Mouse (Mus musculus): ENCODE results near the gene Olfr1358. TPM values are rescaled to one million over a fixed set of nuclear protein-coding genes. Genes with fewer than 3 reads are reported as not detected.
A peak's percentile ranks its signal among the peaks of the same experiment; 100 is the strongest.
"Not testable (repeated sequence)": the region's sequence is repeated elsewhere in the genome, so short reads cannot be mapped to it uniquely, and the experiment has no call there.

Olfr1358 gene
- total RNA-seq (2021), result not detected

DNA sequence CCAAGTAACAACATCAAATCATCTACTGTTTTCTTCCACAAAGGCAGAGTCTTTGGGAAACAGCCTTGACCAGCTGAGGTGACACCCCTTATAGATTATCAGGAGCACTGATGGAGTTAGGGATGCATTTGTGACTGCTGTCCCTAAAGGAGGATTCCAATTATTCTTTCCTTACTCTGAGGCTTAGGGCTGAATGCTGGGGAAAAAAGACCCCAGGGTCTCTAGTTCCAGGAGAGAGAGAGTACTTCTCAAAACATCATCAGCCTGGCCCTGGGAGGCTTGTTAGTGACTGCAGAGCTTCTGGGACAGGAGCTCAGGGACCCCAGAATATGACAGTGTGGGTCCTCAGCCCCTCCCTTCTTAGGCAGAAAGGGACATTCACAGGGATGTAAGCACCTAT, at the start of gene Olfr1358:
Gene Olfr1358, plus strand, starts transcription at position 301 of the 400 bp plus-strand sequence.
- intact Hi-C loops (cut with DNase I), result no loop called here
- no peak for DNase-seq (ENCODE audit: low spot score in 2 of 2)

DNA sequence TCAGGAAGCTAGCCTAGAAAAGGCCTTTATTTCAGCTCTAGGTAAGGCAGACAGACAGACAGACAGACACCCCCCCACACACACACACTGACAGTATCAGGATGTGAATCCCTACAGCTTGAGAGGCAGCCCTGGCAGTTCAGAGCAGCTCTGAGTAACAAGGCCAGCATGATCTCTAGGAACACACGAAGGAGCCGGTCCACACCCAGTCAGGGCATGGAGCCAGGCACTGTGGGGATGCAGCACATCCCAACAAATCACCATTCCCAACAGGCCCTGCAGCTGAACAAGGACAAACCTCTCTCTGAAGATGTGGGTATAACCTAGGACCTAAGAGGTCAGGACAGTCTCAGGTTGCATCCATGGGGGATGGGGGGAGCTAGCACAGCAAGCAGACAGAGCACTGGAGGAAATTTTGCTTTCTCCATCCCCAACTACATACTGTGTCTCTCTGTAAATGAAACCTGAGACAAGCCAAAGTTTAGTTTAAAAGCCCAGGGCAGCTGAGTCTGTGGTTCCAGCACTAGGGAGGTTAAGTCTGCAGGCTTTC, 49.4 kb upstream of the Olfr1358 start:
- intact Hi-C loops (cut with DNase I), result no loop called here
- no peak for DNase-seq (ENCODE audit: low spot score in 2 of 2)

DNA sequence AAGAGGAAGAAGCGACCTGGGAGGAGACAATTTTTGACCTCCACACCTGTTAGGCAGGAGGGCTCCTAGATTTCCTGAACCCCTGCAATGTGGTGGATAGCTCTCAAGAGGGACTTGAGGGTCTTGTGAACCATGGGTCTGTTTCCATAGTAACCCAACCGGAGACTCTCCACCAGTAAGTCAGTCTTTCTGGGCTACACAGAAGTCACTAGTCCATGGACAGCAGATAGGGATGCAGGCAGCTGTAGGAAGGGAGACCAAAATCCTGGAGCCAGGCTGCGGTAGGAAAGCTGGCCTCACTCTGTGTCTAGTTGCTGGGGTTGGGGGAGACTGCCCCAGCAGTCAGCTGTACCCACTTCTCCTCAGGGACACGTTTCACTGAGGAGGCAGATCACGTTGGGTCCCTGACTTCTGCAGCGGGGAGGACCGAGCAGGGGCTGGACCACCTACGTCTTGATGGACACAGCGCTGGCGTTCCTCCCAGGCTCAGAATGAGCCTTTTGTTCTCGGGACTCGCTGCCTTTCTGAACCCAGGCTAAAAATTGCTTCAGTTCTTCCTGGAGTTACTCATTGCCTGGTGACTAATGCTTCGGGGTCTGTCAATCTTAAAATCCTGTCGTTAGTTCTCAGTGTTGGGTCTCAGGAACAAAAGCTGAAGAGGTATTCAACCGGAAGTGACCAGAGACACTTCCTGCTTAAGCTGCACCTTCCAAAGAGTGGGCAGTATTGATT, 46.5 kb upstream of the Olfr1358 start:
- intact Hi-C loops (cut with DNase I), result no loop called here
- DNase-seq (ENCODE audit: low spot score in 2 of 2), result peak; percentile 32 to 65

DNA sequence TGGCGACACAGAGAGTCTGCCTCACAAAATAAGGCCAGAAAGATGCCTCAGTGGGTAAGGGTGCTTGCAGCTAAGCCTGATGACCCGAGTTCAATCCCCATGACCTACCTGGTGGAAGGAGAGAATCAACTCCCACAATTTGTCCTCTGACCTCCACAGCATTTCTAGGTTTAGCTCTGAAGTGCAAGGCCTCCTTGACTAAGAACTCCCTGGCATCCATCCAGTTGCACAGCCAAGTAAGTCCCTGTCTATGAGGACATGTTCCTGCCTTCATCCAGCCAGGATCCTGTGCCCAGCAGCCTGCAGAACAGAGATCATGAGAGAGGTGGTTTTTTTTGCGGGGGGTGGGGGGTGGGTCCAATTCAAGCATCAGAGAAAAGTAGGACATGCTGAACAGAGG, 45.2 kb upstream of the Olfr1358 start:
- DNase-seq (ENCODE audit: low spot score in 2 of 2), result no peak

DNA sequence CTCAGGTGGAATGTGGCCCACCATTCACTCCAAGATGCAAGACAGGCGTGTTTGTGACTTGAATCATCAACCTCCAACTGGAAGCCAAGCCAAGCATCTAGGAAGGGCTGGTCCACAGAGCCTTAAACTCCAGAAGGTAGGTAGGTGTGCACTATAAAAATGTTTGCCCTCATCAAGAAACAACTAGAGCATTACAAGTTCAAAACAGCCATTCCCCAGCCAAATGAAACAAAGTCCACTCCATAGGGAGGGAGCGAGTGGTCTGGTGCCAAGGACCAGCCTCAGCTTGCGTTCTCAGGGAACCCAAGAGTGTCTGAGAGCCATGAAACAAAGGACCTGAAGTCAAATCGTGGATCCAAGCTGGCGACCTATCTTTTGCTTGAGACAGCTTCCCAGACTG, 43.8 kb upstream of the Olfr1358 start:
- intact Hi-C loops (cut with DNase I), result no loop called here
- DNase-seq (ENCODE audit: low spot score in 2 of 2), result no peak

More for the DNA sequence above, 45.2 kb upstream of the Olfr1358 start:
- intact Hi-C loops (cut with DNase I), result no loop called here

DNA sequence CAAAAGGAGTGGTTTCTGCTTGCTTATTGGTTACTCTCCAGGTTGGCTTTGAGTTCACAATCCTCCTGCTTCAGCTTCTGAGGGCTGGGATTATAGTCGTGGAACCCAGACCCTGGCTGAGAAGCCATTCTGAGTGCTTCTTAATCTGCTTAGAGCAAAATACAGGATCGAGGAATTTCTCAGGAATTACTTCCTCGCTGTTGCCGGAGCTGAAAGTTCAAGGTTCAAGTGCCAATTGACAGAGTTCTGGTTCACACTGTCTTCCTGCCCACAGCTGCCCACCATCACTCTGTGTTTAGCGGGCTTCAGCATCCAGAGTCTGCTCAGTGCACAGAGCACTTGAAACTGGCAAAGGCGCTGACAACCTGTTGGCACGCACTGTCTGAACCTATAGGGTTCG, 42.5 kb upstream of the Olfr1358 start:
- DNase-seq (ENCODE audit: low spot score in 2 of 2), result no peak
- intact Hi-C loops (cut with DNase I), result no loop called here

DNA sequence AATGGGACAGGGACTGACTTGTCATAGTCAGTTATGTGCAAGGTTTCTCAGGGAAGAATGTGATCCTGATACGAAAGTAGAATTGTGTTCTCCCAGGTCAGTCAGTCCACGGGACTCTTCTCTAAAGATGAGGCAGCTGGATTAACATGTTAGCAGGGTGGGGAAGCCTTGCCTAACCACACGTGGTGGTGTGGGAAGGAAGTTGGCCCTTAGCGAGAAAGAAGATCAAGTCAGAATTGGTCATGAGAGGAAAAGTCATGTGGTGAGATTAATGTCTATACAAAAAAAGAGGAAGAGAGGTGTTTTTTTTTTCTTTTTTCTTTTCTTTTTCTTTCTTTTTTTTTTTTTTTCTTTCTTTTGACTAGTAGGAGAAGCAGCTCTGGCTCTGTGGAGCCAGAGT, 40.4 kb upstream of the Olfr1358 start:
- intact Hi-C loops (cut with DNase I), result no loop called here
- no peak for DNase-seq (ENCODE audit: low spot score in 2 of 2)

DNA sequence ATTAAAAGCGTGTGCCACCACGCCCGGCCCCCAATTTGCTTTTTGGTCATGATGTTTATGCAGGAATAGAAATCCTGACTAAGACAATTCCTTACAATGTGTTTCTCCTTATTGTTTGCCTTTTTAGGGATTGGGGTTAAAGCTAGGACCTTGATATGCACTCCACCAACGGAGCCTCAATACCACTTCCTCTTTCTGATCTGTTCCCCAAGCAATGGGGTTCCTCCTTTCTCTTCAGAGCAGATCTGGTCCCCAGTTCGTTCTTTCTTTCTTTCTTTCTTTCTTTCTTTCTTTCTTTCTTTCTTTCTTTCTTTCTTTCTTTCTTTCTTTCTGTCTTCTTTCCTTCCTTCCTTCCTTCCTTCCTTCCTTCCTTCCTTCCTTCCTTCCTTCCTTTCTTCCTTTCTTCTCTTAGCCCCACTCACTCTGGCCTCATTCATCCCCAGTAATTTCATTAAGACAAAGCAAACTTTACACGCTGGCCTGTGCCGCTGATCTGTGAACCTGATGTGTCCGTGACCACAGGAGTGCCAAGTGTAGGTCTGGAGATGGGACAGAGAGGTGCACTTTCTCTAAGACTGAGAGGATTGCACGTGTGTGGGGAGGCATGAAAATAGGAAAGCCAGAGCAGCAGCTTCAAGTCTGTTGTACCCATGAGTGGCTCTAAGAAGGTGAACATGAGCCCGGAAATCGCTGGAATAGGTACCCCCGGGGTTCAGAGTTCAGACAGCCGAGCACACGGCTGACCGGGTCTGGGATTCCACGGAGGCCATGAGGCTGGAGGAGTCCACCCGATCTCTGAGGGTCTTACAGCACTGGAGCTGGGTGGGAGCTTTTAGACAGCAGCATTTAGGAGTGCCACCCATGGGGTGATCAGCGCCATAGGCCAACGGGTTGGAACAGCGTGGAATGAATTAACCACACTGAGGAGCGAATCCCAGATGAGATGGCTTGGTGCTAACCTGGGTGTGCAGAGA, 36.0 kb upstream of the Olfr1358 start:
- DNase-seq (ENCODE audit: low spot score in 2 of 2), result no peak
- intact Hi-C loops (cut with DNase I), result no loop called here

DNA sequence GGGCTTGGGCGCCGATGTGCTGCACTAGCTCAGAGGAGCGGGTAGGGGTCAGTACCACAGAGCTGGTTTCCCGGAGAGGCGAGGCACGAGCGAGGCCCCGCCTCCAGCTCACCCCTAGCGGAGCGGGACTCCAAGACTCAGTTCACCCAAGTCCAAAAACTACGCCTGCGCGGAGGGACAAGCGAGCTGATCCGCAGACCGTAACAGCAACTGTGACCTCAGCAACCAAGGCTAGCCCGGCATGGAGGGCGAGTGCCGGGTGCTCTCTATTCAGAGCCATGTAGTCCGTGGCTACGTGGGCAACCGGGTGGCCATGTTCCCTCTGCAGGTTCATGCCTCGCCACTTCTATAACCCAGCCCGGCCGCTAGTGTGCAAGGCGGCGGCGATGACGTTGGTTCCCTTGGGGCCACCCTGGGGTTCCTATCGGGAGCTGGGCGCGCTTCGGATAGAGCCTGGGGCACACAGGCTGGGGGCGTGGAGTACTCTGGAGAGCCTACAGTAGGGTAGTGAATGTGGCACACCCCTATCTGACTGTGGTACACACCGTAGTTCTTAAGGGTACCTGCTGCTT, 35.2 kb upstream of the Olfr1358 start:
- intact Hi-C loops (cut with DNase I), result no loop called here
- DNase-seq (ENCODE audit: low spot score in 2 of 2), result no peak

DNA sequence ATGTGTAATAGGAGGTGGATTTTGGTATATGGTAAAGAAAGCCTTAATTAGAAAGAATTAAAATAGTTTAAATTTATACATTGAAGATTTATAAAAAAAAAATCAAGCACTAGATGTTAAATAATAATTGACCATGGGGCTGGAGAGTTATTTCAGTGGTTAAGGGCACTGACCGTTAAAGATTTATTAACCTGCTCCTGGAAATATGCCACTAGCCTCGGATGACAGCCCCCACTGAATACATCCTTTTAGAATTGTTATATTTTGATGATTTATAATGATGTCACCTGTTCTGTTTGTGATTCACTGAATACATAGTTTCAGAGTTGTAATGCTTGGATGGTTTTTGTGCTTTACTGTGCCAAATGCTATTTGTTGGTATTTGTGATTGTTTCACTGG, 31.9 kb upstream of the Olfr1358 start:
- intact Hi-C loops (cut with DNase I); DNase-seq (ENCODE audit: low spot score in 2 of 2): not testable (repeated sequence)

DNA sequence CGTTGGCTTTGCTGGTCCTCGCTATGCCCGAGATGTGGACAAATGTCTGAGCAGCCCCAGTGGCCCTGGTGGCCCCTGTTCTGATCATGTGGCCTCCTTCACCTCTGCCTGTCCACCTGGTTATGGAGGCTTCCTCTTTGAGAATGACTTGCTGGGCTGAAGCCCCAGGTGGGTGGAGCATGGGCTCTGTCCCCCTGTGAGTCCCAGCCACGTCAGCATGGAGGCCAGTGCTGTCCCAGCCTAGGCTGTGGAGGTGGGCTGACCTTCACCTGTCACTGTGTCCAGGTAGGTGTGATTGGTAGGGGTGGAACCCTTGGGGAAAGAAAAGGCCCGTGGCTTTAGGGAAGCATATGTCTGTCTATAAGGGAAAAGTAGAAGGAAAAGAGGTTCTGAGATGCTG, 30.4 kb upstream of the Olfr1358 start:
- intact Hi-C loops (cut with DNase I), result loop anchor here (2.0 kb wide), 1 partner anchor 48 kb away; no protein-coding TSS in a partner anchor
- DNase-seq (ENCODE audit: low spot score in 2 of 2), result no peak

DNA sequence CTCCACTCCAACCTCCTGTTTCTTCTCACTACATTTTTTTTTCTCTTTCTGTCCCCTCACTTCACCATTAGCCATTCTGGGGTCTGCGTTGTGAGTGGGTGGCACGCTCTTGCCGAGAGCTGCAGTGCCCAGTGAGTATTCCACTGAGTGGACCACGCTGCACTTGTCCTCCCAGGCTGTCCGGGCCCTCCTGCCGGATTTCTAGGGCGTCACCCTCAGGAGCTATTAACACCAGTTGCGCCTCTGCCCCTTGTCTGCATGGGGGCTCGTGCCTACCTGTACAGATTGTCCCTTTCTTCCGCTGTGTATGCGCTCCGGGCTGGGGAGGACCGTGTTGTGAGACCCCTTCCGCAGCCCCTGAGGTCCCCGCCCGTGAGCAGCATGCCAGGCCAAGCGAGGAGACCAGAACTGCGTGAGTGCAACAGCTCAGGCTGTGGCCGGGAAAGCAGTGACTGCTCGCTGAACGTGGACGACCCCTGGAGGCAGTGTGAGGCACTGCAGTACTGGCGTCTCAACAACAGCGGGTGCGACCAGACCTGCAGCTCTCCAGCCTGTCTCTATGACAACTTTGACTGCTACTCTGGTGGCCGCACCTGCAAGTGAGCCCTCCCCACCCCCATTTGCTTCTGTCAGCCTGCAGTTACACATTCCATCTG, 29.7 kb upstream of the Olfr1358 start:
- intact Hi-C loops (cut with DNase I), result loop anchor here (2.0 kb wide), 1 partner anchor 49 kb away; no protein-coding TSS in a partner anchor
- DNase-seq (ENCODE audit: low spot score in 2 of 2), result peak; percentile 82

DNA sequence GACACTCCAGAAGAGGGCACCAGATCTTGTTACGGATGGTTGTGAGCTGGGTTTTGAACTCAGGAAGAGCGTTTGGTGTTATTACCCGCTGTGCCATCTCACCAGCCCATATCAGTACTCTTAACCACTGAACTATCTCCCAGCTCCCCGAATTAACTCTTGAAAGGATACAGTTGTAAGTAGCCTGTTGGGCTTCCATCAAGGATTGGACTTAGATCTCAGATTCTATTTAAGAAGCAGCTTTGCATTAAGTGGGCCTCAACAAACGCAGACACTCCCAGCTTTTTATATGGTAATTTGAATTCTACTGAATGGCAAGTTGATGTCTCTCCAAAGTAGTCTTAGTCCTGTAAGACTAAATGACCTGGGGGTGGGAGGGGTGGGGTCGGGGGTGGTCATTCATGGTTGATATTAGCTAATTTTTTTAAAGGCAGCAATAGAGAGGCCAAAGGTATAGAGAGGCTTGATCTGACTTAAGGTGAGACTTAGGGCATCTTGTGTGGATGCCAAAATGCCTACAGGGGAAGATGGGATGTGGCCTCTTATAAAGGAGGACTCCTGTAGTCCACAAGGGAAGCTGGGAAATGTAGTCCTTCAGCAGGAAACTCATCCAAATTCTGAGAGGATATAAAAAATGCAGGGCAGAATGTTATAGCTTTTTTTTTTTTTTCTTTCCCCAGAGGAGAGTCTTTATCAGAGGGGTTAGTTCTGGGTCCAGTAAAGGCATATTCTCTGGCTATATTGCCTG, 14.1 kb upstream of the Olfr1358 start:
- intact Hi-C loops (cut with DNase I), result no loop called here
- no peak for DNase-seq (ENCODE audit: low spot score in 2 of 2)

DNA sequence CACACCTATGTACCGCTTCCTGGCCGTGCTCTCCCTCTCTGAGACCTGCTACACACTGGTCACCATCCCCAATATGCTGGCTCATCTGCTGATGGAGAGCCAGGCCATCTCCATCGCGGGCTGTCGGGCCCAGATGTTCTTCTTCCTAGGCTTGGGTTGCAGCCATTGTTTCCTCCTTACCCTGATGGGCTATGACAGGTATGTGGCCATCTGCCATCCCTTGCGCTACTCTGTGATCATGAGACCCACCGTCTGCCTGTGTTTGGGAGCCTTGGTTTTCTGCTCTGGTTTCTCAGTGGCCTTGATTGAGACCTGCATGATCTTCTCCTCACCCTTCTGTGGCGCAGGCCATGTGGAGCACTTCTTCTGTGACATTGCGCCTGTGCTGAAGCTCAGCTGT, 2.6 kb downstream of the Olfr1358 start:
- intact Hi-C loops (cut with DNase I), result loop anchor here (5.0 kb wide), 1 partner anchor 88 kb away; no protein-coding TSS in a partner anchor

DNA sequence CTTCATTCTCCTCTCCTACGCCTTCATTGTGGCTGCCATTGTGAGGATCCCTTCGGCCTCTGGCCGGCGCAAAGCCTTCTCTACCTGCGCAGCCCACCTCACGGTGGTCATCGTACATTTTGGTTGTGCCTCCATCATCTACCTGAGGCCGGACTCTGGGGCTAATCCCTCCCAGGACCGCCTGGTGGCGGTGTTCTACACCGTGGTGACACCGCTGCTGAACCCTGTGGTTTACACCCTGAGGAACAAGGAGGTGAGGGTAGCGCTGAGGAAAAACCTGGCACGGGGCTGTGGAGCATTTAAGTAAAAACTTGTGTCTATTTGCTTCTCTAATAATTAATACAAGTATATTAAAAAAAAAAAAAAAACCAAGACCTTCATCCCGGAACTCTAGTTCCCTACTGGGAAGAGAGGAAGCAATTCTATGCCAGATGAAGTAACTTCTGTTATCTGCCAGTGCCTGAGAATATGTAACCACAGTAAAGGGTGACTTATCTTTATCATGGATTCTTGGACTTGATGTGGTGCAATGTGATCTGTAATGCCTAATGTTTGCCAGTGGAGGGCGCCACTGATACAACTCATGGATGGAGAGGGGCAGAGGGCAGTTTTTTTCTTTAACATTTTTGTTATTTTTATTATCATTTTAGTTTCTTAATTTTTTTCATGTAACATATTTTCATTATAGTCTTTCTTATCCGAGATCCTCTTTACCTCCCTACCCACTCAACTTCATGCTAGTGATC, 3.2 kb downstream of the Olfr1358 start:
- DNase-seq (ENCODE audit: low spot score in 2 of 2), result no peak
- intact Hi-C loops (cut with DNase I), result loop anchor here (5.0 kb wide), 1 partner anchor 87 kb away; no protein-coding TSS in a partner anchor

More for the DNA sequence above, 2.6 kb downstream of the Olfr1358 start:
- no peak for DNase-seq (ENCODE audit: low spot score in 2 of 2)

DNA sequence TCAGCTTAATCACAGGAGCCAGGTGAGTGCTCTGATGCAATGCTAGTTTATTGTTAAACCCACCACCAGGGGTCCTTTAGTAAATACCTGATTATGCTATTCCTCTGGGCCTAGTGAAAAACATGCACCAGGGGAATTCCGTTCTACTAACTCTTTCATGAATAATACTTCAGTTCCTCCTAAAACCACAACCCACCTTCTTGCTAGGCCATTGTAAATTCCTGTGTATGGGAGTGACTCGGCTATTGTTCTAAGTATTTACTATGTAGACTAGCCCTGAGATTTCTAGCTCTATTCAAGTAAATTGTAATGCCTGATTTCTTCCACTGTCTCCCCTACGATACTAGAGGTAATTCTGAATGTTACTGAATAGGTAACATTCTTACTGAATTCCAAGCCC, 7.8 kb downstream of the Olfr1358 start:
- intact Hi-C loops (cut with DNase I); DNase-seq (ENCODE audit: low spot score in 2 of 2): not testable (repeated sequence)

DNA sequence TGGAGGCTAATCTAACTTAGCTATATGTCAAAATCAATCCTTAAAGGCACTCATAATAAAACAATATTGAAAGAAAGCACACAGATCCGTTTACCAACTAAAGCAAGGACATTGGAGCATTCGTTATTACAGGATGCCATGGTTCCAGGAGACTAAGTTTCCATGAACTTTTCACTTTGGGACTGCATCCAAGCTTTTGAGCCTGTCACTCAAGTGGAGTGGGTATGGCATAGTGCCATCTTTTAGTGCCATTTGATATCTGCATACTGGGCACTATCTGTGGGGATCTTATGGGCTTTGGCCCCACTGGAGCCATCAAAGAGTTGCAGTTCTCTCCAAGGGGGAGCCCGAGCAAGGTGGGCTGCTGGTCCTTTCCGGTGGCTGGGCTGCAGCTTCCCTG, 8.3 kb downstream of the Olfr1358 start:
- DNase-seq (ENCODE audit: low spot score in 2 of 2), result no peak
- intact Hi-C loops (cut with DNase I), result no loop called here

DNA sequence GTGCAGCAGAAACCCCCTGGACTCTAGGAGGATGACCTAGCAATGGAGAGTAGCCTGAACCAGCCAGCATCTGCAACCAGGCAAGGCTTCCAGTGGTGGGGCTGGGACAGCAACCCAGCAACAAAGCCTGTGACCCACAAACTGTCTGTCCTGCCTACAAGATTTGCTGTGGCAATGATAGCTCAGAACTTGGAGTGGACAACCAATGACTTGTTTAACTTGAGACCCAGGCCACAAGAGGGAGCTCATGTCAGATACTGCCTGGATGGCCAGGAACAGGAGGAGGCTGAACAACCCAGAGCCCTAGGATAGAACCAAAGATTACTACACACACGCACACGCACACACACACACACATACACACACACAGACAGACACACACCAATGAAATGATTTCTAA, 23.7 kb downstream of the Olfr1358 start:
- intact Hi-C loops (cut with DNase I), result loop anchor here (5.0 kb wide), 1 partner anchor 66 kb away; no protein-coding TSS in a partner anchor
- DNase-seq (ENCODE audit: low spot score in 2 of 2), result peak in 1 of 2 experiments; percentile 10

All from left cerebral cortex, postnatal 25 days (tissue).